In genomic region chr2:37867387-37867786, GRCm38 (mm10) we compare ENCODE assay signal across 19 mouse cellular contexts.
DNase-seq lines count a peak whose midpoint lies in the region; ATAC-seq lines count a peak whose summit lies in the region.
"Had no signal": no experiment of that assay in that cellular context is flagged by ENCODE, and none has a peak within 500 bp of the region (broad histone marks: within the 10 kb centered on the region; RNA-seq: fewer than 3 reads in every experiment).

No protein-coding gene starts in this region.

- no peak overlapping the region for H3K9ac ChIP-seq in midbrain, embryonic 14.5 days (replicated peaks; ENCODE audit: low read length)
- H3K9ac ChIP-seq in forebrain, embryonic 12.5 days: no peak overlapping the region
- H3K9ac ChIP-seq: embryonic facial prominence, embryonic 13.5 days; heart, embryonic 13.5 days; hindbrain, embryonic 15.5 days had no signal

- H3K4me1 ChIP-seq in midbrain, embryonic 14.5 days (ENCODE audit: control insufficient read depth, insufficient read depth, low read length): peaks cover 3% of the 10 kb centered on the region; the same call in 1 of the 2 replicates
- H3K4me1 ChIP-seq in midbrain, embryonic 10.5 days: peaks cover 9% of the 10 kb centered on the region
- H3K4me1 ChIP-seq in forebrain, embryonic 12.5 days: peaks cover 14% of the 10 kb centered on the region

- ATAC-seq in cerebellum, adult (ENCODE audit: insufficient number of reproducible peaks, low FRiP score, low TSS enrichment): no peak
- ATAC-seq in midbrain, embryonic 14.5 days (ENCODE audit: low FRiP score, low TSS enrichment): 0 out of 2 replicates have a peak, but pooled peaks have one; percentile 24
- ATAC-seq in forebrain, embryonic 12.5 days (ENCODE audit: low FRiP score): no peak
- ATAC-seq: CD4-positive, CD25-positive, alpha-beta regulatory T cell, adult 4 months; forebrain, embryonic 14.5 days; intestine, embryonic 16.5 days had no signal

- H3K36me3 ChIP-seq in midbrain, embryonic 14.5 days (ENCODE audit: control insufficient read depth, insufficient read depth, low read length): no peaks in the 10 kb centered on the region
- no peaks in the 10 kb centered on the region for H3K36me3 ChIP-seq in midbrain, embryonic 10.5 days
- no peaks in the 10 kb centered on the region for H3K36me3 ChIP-seq in forebrain, embryonic 12.5 days (replicated peaks)
- H3K36me3 ChIP-seq: embryonic facial prominence, embryonic 13.5 days; heart, embryonic 13.5 days; hindbrain, embryonic 15.5 days had no signal

- H3K27me3 ChIP-seq in midbrain, embryonic 14.5 days (ENCODE audit: control insufficient read depth, insufficient read depth, low read length): no peaks in the 10 kb centered on the region
- no peaks in the 10 kb centered on the region for H3K27me3 ChIP-seq in midbrain, embryonic 10.5 days (ENCODE audit: low read depth, poor library complexity, severe bottlenecking)
- no peaks in the 10 kb centered on the region for H3K27me3 ChIP-seq in forebrain, embryonic 12.5 days
- H3K27me3 ChIP-seq: embryonic facial prominence, embryonic 13.5 days; heart, embryonic 13.5 days; hindbrain, embryonic 15.5 days had no signal

- DNase-seq in cerebellum, adult 11-12 months: peak; percentile 15
- no peak for DNase-seq in midbrain, embryonic 14.5 days
- no peak for DNase-seq in midbrain, embryonic 10.5 days (ENCODE audit: low spot score)
- peak; percentile 19 to 24 for DNase-seq in cerebellum, postnatal 36 days
- no peak for DNase-seq in right cerebral cortex, adult 2 months (ENCODE audit: low spot score in 2 of 2)
- DNase-seq: adrenal gland, adult 8-10 months; B cell, adult 2 months; gastrocnemius, postnatal 36 days; heart, adult 11 months; heart, postnatal 36 days had no signal

- no peak overlapping the region for H3K4me2 ChIP-seq in midbrain, embryonic 14.5 days (ENCODE audit: low read length)
- no peak overlapping the region for H3K4me2 ChIP-seq in forebrain, embryonic 12.5 days
- H3K4me2 ChIP-seq: embryonic facial prominence, embryonic 13.5 days; heart, embryonic 13.5 days; hindbrain, embryonic 15.5 days had no signal

- H3K9me3 ChIP-seq in midbrain, embryonic 14.5 days (ENCODE audit: control insufficient read depth, low read length): no peaks in the 10 kb centered on the region
- no peaks in the 10 kb centered on the region for H3K9me3 ChIP-seq in midbrain, embryonic 10.5 days (replicated peaks)
- no peaks in the 10 kb centered on the region for H3K9me3 ChIP-seq in forebrain, embryonic 12.5 days
- H3K9me3 ChIP-seq: embryonic facial prominence, embryonic 13.5 days; G1E; heart, embryonic 13.5 days; hindbrain, embryonic 15.5 days had no signal

- no peak overlapping the region for H3K4me3 ChIP-seq in midbrain, embryonic 14.5 days (replicated peaks; ENCODE audit: low read depth, low read length)
- H3K4me3 ChIP-seq in midbrain, embryonic 10.5 days: no peak overlapping the region
- H3K4me3 ChIP-seq in forebrain, embryonic 12.5 days (replicated peaks): no peak overlapping the region
- H3K4me3 ChIP-seq: embryonic facial prominence, embryonic 13.5 days; heart, embryonic 13.5 days; hindbrain, embryonic 15.5 days had no signal

- WGBS in midbrain, embryonic 14.5 days: 87% methylated on average over 5 of the region's 5 CpGs
- WGBS in midbrain, embryonic 10.5 days: 87% methylated on average over 5 of the region's 5 CpGs
- WGBS in forebrain, embryonic 12.5 days: 84% methylated on average over 5 of the region's 5 CpGs

- no peak overlapping the region for H3K27ac ChIP-seq in midbrain, embryonic 14.5 days (replicated peaks; ENCODE audit: low read depth, low read length)
- H3K27ac ChIP-seq in midbrain, embryonic 10.5 days (replicated peaks): no peak overlapping the region
- H3K27ac ChIP-seq in forebrain, embryonic 12.5 days: no peak overlapping the region
- H3K27ac ChIP-seq: embryonic facial prominence, embryonic 13.5 days; heart, embryonic 13.5 days; hindbrain, embryonic 15.5 days had no signal

Comparison
In these comparisons a context has a peak if more than half of its experiments do, and no peak if none do; other contexts are left out.
1. DNase-seq: peak in cerebellum, adult 11-12 months (single experiment) and cerebellum, postnatal 36 days (2 of 2); none in midbrain, embryonic 14.5 days (single experiment), midbrain, embryonic 10.5 days (single experiment) and right cerebral cortex, adult 2 months (0 of 2).